Comparison of ENCODE assay signal across 8 mouse cellular contexts in genomic region chr9:124424542-124425410, GRCm38 (mm10). TPM values are rescaled to one million over a fixed set of nuclear protein-coding genes. Genes with fewer than 3 reads are reported as not detected.
DNase-seq lines count a peak whose midpoint lies in the region; ATAC-seq and TF ChIP-seq lines count a peak whose summit lies in the region.

No protein-coding gene starts in this region.

- CTCF ChIA-PET in Patski (lab: Charles Lee), result no interaction called here

- peak overlapping the region; percentile 61 for H3K4me2 ChIP-seq in hindbrain, embryonic 13.5 days

- under 1% methylated on average over 48 of the region's 48 CpGs for WGBS in hindbrain, embryonic 13.5 days

- H3K27me3 ChIP-seq in Patski, result peaks cover 7% of the 10 kb centered on the region
- H3K27me3 ChIP-seq in hindbrain, embryonic 13.5 days, result peaks cover 10% of the 10 kb centered on the region

- in situ Hi-C loops in Patski (cut with MboI; ENCODE audit: low pct_unique_long_range_greater_than_20kb), result no loop called here

- no peak for TF ChIP-seq CTCF in Patski (IDR thresholded peaks at IDR 0.05)

- DNase-seq in Patski (ENCODE audit: low read depth, low spot score), result peak; percentile 96
- peak; percentile 98 to 99 for DNase-seq in cerebellum, postnatal 14 days
- DNase-seq in frontal cortex, postnatal 14 days (ENCODE audit: low spot score in 2 of 2), result peak; percentile 99 to 100
- peak; percentile 98 to 99 for DNase-seq in layer of hippocampus, postnatal 25 days (ENCODE audit: extremely low spot score in 1 of 2, low spot score in 1 of 2)
- DNase-seq in lung, postnatal 25 days (ENCODE audit: low spot score), result peak; percentile 99
- peak; percentile 99 for DNase-seq in retina, embryonic 14.5 days (ENCODE audit: low spot score)
- DNase-seq in thymus, postnatal 4 days, result peak; percentile 98

- H3K9me3 ChIP-seq in hindbrain, embryonic 13.5 days, result no peaks in the 10 kb centered on the region

- peak overlapping the region; percentile 98 for H3K27ac ChIP-seq in hindbrain, embryonic 13.5 days

- ATAC-seq in Patski, result peak; percentile 23
- ATAC-seq in hindbrain, embryonic 13.5 days (ENCODE audit: low FRiP score), result peak; percentile 81

- H3K4me3 ChIP-seq in hindbrain, embryonic 13.5 days, result peak overlapping the region; percentile 68

- no peaks in the 10 kb centered on the region; the same call in 1 of the 2 replicates for H3K4me1 ChIP-seq in hindbrain, embryonic 13.5 days (replicated peaks)

- H3K9ac ChIP-seq in hindbrain, embryonic 13.5 days, result peak overlapping the region; percentile 83

- H3K36me3 ChIP-seq in hindbrain, embryonic 13.5 days, result no peaks in the 10 kb centered on the region

- POLR2A ChIA-PET in Patski (lab: Charles Lee), result no interaction called here

RNA-seq across cellular contexts. Expression of gene Ppp2r3d, which starts 51.9 kb away (rescaled TPM):
- polyA plus RNA-seq in Patski (2021), result 116 TPM
- 154 and 166 TPM in 2 replicates for polyA plus RNA-seq in hindbrain, embryonic 13.5 days (2015; fragmentation: Nextera tagmentation; extraction: Ambion mirVana)
- total RNA-seq in layer of hippocampus, postnatal 25 days (2021), result 100 to 1,000 TPM in 1 of 2 experiments, 10 to 100 TPM in 1; 85.5 to 103 TPM

Comparison
In these comparisons a context has a peak if more than half of its experiments do, and no peak if none do; other contexts are left out.
1. Peak in every context shown above with its lines: DNase-seq, ATAC-seq, H3K4me3 ChIP-seq and H3K27ac ChIP-seq.